Mouse (Mus musculus) lung, postnatal 0 days (tissue): Measurements from ENCODE around the gene Arf4.

Source experiments
- CTCF ChIP-seq: IDR thresholded peaks from 2 replicates; pipeline ENCODE4 v1.5.1; 2016; ENCODE audit warnings: antibody characterized with exemption, mild to moderate bottlenecking
- EP300 ChIP-seq: IDR thresholded peaks from 2 replicates; pipeline ENCODE4 v1.6.1; 2016; ENCODE audit warnings: antibody characterized with exemption, mild to moderate bottlenecking, control low read depth

DNA sequence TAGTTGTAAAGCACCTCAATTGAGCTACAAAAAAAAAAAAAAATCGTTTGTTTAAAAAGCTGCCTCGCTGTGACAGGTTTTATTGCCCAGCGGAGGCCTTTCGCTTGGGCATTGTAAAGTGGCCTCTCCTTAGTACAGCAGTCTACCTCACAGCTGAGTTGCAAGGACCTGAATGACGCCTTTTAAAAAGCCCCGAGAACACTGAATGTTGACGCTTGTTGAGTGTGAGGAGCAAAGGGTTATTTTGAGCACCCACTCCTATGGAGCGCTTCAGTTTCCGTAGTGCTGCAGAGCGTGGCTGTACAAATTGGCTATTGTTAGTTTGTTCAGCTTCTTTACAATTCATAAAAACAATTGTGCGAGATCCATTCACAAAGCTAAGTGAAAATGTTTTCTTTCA lies 1.4 kb downstream of the Arf4 start:
- TF ChIP-seq EP300 (no peak), CTCF (no peak)
